Mouse (Mus musculus): ENCODE results near the gene Hap1. TPM values are rescaled to one million over a fixed set of nuclear protein-coding genes. Genes with fewer than 3 reads are reported as not detected.
"Not testable (repeated sequence)": the region's sequence is repeated elsewhere in the genome, so short reads cannot be mapped to it uniquely, and the experiment has no call there.

Hap1 gene
- total RNA-seq, 2 experiments from 2014 or later = 150 to 194 TPM

GRCm38 (mm10) chr11:100369822-100370221 lies 13.9 kb upstream of the Hap1 start:
- DNase-seq (ENCODE audit: extremely low spot score in 1 of 2, low spot score in 2 of 2) = no peak
- Histone ChIP-seq H3K4me3 (no peak overlapping the region), H3K27ac (no peak overlapping the region)
- no peak for TF ChIP-seq CTCF (IDR thresholded peaks at IDR 0.05)
- intact Hi-C loops (cut with DNase I) = loop anchor here (10.0 kb wide), 1 partner anchor 335 kb away; the partner anchor contains the start of gene Dhx58

- intact Hi-C loops (cut with DNase I) = loop anchor here (10.0 kb wide), 1 partner anchor 336 kb away; the partner anchor contains the start of gene Dhx58
- no peak overlapping the region for H3K27ac ChIP-seq
- TF ChIP-seq CTCF (IDR thresholded peaks at IDR 0.05) = no peak
- DNase-seq (ENCODE audit: extremely low spot score in 1 of 2, low spot score in 2 of 2) = no peak
- no peak overlapping the region for H3K4me3 ChIP-seq
Observed at GRCm38 (mm10) chr11:100369145-100369544, 13.2 kb upstream of the Hap1 start.

DNA sequence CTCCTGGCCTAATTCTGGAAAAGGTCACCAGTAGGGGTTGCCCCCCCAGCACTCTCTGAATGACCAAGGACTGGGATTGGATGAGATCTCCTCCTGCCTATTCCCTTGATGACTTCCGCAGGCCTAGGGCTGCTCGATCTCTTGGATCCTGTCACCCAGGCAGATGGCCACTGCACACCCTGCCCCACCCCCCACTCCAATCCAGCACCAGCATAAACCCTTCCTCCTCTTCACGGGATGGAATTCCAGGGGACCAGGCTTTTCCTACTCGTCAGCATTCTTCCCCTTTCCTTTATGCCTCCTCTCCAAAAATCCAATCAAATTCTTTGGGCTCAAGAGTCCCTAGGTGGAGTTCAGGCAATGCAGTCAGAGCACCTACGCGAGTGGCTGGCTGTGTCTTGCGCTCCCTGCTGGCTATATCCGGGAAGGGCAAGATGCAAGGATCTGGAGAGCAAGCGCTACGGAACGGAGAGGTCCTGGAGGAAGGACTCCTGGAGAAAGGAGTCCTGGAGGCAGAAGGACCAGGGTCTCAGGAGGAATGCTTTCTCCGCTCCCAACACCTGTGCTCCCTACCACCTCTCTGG lies 7.1 kb upstream of the Hap1 start:
- DNase-seq (ENCODE audit: extremely low spot score in 1 of 2, low spot score in 2 of 2) = peak; percentile 48 to 63
- TF ChIP-seq CTCF (IDR thresholded peaks at IDR 0.05) = peak; percentile 73
- no peak overlapping the region for H3K27ac ChIP-seq
- intact Hi-C loops (cut with DNase I) = loop anchor here (1.0 to 10.0 kb wide), 4 partner anchors 45 to 342 kb away; partner anchors contain the start of genes Dhx58 and Klhl11
- no peak overlapping the region for H3K4me3 ChIP-seq

DNA sequence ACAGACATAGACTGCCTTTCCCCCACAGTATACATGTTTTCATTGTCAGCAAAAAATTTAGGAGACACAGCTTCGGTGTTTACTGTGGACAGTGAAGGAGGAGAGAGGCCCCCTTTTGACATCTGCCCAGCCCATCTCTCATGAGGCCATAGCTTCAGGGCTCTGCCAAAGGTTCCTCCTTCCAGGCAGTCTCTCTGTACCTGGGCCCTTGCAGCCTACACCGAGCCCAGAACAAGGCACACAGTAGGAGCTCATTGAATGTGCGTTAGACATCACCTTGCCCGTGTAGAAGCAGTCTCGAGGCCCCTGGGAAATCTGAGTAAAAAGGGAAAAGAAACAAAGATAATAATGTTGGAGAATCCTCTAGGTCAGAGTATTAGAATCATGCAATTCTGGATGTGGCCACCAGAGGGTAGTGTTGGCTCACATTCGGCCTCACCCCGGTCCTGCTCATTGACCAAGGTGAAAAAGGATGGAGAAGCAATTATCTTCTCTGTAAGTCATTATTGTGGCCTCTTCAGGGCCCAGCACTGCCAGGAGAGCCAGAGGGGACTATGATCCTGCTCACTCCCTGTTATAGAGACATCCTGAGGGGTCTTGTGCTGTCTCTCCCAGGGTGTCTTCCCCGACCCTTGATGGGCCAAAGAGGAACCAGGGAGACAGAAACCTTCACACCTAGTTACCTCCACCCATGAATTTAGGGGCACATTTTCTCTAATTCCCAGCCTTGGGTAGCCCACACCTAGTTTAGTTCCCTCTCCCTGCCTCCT lies 6.5 kb upstream of the Hap1 start:
- DNase-seq (ENCODE audit: extremely low spot score in 1 of 2, low spot score in 2 of 2) = peak; percentile 72 to 82
- Histone ChIP-seq H3K27ac (no peak overlapping the region), H3K4me3 (no peak overlapping the region)
- intact Hi-C loops (cut with DNase I) = loop anchor here (1.0 to 10.0 kb wide), 4 partner anchors 46 to 342 kb away; partner anchors contain the start of genes Dhx58 and Klhl11
- peak; percentile 94 for TF ChIP-seq CTCF (IDR thresholded peaks at IDR 0.05)

DNA sequence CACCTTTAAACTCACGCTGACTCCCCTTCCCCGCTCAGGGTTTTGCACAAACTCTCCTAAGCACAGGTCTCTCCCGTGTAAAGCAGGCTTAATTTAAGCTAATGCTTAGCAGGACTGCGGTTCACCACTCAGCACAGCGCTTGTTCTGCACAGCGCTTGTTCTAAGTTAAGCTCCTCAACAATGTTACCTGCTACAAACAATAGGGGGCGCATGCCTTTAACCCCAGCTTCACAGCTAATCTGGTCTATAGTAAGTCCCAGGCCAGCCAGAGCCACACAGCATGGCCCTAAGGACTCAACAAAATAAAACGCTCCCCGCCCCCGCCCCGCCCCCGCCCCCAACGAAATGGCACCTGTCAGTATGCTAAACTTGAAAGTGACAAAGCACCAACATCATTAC lies 5.1 kb upstream of the Hap1 start:
- not testable (repeated sequence) for H3K4me3 ChIP-seq; DNase-seq (ENCODE audit: extremely low spot score in 1 of 2, low spot score in 2 of 2); H3K27ac ChIP-seq
- intact Hi-C loops (cut with DNase I) = loop anchor here (5.0 to 10.0 kb wide), 3 partner anchors 111 to 344 kb away; partner anchors contain the start of genes Dhx58 and Klhl11

DNA sequence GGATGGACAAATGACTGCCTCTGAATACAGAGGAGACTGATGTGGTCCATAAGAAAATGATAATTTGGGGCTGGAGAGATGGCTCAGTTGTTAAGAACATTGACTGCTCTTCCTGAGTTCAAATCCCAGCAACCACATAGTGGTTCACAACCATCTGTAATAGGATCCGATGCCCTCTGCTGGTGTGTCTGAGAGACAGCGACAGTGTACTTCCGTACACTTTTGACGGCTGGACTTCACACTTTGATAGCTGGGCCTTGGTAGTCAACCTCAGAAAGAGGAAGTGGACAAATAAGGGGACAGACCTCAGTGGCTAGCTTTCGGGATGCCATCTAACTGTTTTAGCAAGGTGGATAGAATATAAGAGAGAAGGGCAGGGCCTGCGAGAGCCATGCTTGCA lies 4.2 kb upstream of the Hap1 start:
- no peak for DNase-seq (ENCODE audit: extremely low spot score in 1 of 2, low spot score in 2 of 2)
- H3K27ac ChIP-seq = no peak overlapping the region
- intact Hi-C loops (cut with DNase I) = loop anchor here (5.0 to 10.0 kb wide), 3 partner anchors 112 to 345 kb away; partner anchors contain the start of genes Dhx58 and Klhl11
- H3K4me3 ChIP-seq = no peak overlapping the region
- no peak; the same call in none of the 2 replicates for TF ChIP-seq CTCF (IDR thresholded peaks at IDR 0.05)

DNA sequence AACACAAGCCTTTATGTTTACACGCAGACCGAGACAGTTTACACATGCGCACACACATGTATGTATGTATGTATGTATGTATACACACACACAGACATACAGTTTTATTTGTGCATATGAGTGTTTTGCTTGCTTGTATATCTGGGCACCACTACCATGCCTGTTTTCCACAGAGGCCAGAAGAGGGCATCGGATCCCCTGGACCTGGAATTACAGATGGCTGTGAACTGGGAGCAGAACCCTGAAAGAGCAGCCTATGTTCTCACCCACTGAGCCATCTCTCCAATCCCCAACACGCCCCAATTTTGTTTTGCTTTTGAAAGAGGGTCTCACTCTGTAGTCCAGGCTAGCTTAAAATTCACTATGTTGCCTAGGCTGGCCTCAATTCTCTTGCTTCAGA lies 1.5 kb upstream of the Hap1 start:
- H3K27ac ChIP-seq = no peak overlapping the region
- intact Hi-C loops (cut with DNase I) = no loop called here
- no peak for TF ChIP-seq CTCF (IDR thresholded peaks at IDR 0.05)

DNA sequence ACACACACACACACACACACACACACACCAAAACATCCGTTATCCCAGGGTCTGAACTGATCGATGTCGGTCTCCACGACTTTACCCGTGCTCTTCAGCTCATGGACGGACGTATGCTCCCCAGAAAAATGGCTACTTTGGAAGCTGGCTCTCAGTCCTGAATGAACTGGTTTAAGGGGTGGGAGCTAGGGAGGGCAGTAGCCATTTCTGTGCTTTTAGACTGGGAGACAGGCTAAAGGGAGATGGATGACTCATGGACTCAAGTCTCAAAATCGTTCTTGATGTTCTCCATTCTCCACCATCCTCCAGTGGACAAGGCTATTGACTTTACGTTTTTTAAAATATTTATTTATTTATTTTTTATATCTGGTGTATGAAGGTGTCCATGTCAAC lies 887 bp upstream of the Hap1 start:
- Histone ChIP-seq H3K4me3 (no peak overlapping the region), H3K27ac (no peak overlapping the region)
- intact Hi-C loops (cut with DNase I) = no loop called here
- no peak for TF ChIP-seq CTCF (IDR thresholded peaks at IDR 0.05)
- DNase-seq (ENCODE audit: extremely low spot score in 1 of 2, low spot score in 2 of 2) = no peak

More for the DNA sequence above, 1.5 kb upstream of the Hap1 start:
- H3K4me3 ChIP-seq = no peak overlapping the region
- no peak for DNase-seq (ENCODE audit: extremely low spot score in 1 of 2, low spot score in 2 of 2)

GRCm38 (mm10) chr11:100355151-100355951 lies 577 bp downstream of the Hap1 start:
- TF ChIP-seq CTCF (IDR thresholded peaks at IDR 0.05) = no peak; the same call in 1 of the 2 replicates
- Histone ChIP-seq H3K27ac (peak overlapping the region; percentile 80), H3K4me3 (peak overlapping the region; percentile 94)
- peak; percentile 43 to 66 for DNase-seq (ENCODE audit: extremely low spot score in 1 of 2, low spot score in 2 of 2)
- intact Hi-C loops (cut with DNase I) = no loop called here

DNA sequence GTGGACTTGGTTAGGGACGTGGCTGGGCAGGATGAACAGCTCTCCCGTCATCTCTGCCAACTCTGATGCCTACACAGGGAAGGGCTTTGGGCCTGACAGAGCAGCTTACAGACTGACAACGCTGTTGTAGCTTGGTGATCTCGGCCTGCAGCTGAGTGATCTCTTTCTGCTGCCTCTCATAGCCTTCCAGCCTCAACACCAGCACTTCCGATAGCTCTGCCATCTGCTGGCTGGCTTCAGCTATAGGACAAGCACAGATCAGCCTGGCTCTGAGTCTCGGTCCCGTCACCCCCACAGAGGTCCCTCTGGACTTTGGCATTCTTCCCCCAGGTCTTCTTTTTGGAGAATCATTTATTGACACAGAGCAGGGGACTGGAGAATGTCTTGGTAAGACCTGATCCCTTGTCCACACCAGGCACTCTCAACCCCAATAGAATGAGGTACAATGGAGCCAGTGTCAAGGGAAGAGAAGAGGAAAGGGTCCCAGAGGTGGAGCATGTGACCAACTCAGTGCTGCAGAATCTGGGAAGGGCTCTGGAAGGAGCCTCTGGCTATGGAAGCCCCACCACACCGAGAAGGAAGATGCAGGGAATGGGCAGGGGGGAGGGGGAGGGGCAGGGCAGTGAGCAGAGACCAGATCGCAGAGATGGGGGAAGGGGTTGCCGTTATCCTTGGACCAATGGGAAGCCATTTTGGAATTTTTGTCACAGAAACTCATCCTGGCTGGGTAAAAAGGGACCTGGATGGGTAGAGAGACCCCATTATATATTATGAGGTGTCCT lies 3.7 kb downstream of the Hap1 start:
- H3K27ac ChIP-seq = no peak overlapping the region
- DNase-seq (ENCODE audit: extremely low spot score in 1 of 2, low spot score in 2 of 2) = peak in 1 of 2 experiments; percentile 52
- intact Hi-C loops (cut with DNase I) = loop anchor here (2.0 kb wide), 1 partner anchor 29 kb away; no protein-coding TSS in a partner anchor
- H3K4me3 ChIP-seq = no peak overlapping the region
- TF ChIP-seq CTCF (IDR thresholded peaks at IDR 0.05) = peak; percentile 57

GRCm38 (mm10) chr11:100344269-100344668 lies 11.7 kb downstream of the Hap1 start:
- DNase-seq (ENCODE audit: extremely low spot score in 1 of 2, low spot score in 2 of 2) = no peak
- no peak for TF ChIP-seq CTCF (IDR thresholded peaks at IDR 0.05)
- Histone ChIP-seq H3K27ac (no peak overlapping the region), H3K4me3 (no peak overlapping the region)
- intact Hi-C loops (cut with DNase I) = no loop called here

Measured in left cerebral cortex, adult 2 months (tissue).